Mouse (Mus musculus) small intestine, adult 2 months (tissue): Measurements from ENCODE around the gene Cbx4.

ENCODE experiments used
- CTCF ChIP-seq: fragments of 200-500 bp; IDR thresholded peaks from 2 replicates; pipeline ENCODE4 v1.5.1; 2012; ENCODE audit warnings: low read depth, mild to moderate bottlenecking, control low read depth, inconsistent platforms, low read length, moderate library complexity, mixed read lengths; ENCODE audit not compliant: insufficient replicate concordance, insufficient read length; ENCODE audit errors: extremely low read depth
- POLR2A ChIP-seq: fragments of 200-500 bp; IDR thresholded peaks from 2 replicates; pipeline ENCODE4 v1.6.1; 2012; ENCODE audit warnings: low read depth, mild to moderate bottlenecking, control low read depth, inconsistent platforms, low read length, moderate library complexity

DNA sequence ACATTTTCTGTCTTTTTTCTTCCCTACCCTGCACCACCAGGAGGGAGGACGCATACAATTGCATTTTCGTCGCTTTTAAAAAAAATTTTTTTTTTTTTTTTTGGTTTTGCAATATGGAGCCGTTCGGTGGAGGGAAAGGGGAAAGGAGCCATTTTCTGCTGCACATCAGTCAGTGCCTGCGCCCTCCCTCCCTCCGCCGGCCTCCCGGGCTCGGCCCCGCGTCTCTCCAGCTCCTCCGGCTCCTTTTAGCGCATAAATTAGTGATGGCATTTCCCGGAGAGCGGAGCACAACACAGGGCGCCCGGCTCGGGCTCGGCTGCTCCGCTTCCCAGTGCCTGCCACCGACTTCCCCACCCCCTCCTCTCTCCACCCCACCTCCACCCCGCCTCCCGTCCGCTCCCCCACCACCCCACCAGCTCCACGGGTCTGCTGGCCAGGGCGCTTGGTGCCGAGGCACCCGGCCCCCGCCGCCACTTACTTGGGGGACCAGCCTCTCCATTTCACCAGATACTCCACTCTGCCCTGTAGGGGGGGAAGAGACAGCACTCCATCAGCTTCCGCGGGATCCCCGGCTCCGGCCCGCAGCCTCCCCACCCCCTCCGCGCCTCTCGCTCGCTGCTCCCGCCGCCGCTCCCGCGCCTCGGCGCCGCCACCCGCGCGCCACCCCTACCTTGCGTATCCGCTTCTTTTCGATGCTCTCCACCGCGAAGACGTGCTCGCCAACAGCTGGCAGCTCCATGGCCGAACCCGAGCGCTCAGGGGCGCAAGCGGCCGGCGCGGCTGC lies 550 bp downstream of the Cbx4 start:
- TF ChIP-seq CTCF (peak; percentile 4; the same call in 1 of the 2 replicates), POLR2A (no peak)
